In the genomic region with DNA sequence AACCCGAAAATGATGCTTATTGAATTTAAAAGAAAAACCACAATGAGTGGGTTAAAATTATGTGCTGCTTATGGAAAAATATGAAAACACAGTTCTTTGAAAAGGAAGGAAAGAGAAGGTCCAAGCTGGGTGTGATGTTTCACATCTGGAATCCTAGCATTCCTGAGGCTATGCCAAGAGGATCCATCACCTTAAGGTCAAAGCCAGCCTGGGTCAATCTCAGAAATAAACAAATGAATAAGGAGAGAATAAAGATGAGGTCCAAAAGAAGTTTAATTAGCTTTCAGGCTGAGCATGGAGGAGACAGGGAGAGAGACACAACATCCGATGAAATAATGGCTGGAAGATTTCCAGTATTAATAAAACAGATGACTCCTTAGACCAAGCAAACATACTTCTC, we compare ENCODE assay signal across 13 mouse cellular contexts.
"Had no signal": no experiment of that assay in that cellular context is flagged by ENCODE, and none has a peak within 500 bp of the region (broad histone marks: within the 10 kb centered on the region; RNA-seq: fewer than 3 reads in every experiment).

No protein-coding gene starts in this region.

- DNase-seq: kidney, adult 8-10 months; right cerebral cortex, postnatal 14 days; thymus, adult 2 months; thymus, postnatal 25 days had no signal

- H3K4me3 ChIP-seq: hindbrain, embryonic 15.5 days; left cerebral cortex, adult 2 months; limb, embryonic 15.5 days; liver, embryonic 12.5 days; midbrain, embryonic 10.5 days; midbrain, embryonic 15.5 days; neural tube, embryonic 12.5 days; stomach, embryonic 15.5 days had no signal

- H3K4me2 ChIP-seq: hindbrain, embryonic 15.5 days; limb, embryonic 15.5 days; liver, embryonic 12.5 days; midbrain, embryonic 15.5 days; neural tube, embryonic 12.5 days; stomach, embryonic 15.5 days had no signal

- H3K27me3 ChIP-seq: hindbrain, embryonic 15.5 days; limb, embryonic 15.5 days; liver, embryonic 12.5 days; midbrain, embryonic 15.5 days; neural tube, embryonic 12.5 days; stomach, embryonic 15.5 days had no signal

- ATAC-seq: intestine, embryonic 16.5 days; liver, embryonic 12.5 days; midbrain, embryonic 15.5 days had no signal

- H3K9ac ChIP-seq: hindbrain, embryonic 15.5 days; limb, embryonic 15.5 days; liver, embryonic 12.5 days; midbrain, embryonic 15.5 days; neural tube, embryonic 12.5 days; stomach, embryonic 15.5 days had no signal

- H3K9me3 ChIP-seq: hindbrain, embryonic 15.5 days; limb, embryonic 15.5 days; liver, embryonic 12.5 days; midbrain, embryonic 10.5 days; midbrain, embryonic 15.5 days; neural tube, embryonic 12.5 days; stomach, embryonic 15.5 days had no signal

- H3K4me1 ChIP-seq: hindbrain, embryonic 15.5 days; limb, embryonic 15.5 days; liver, embryonic 12.5 days; midbrain, embryonic 10.5 days; midbrain, embryonic 15.5 days; neural tube, embryonic 12.5 days; stomach, embryonic 15.5 days had no signal

- H3K27ac ChIP-seq: hindbrain, embryonic 15.5 days; left cerebral cortex, adult 2 months; limb, embryonic 15.5 days; liver, embryonic 12.5 days; midbrain, embryonic 10.5 days; midbrain, embryonic 15.5 days; neural tube, embryonic 12.5 days; stomach, embryonic 15.5 days had no signal

- H3K36me3 ChIP-seq: hindbrain, embryonic 15.5 days; limb, embryonic 15.5 days; liver, embryonic 12.5 days; midbrain, embryonic 10.5 days; midbrain, embryonic 15.5 days; neural tube, embryonic 12.5 days; stomach, embryonic 15.5 days had no signal
